Mouse (Mus musculus) heart, embryonic 14.5 days (tissue): ENCODE results near the gene Trim7. TPM values are rescaled to one million over a fixed set of nuclear protein-coding genes. Genes with fewer than 3 reads are reported as not detected.
"Not testable (repeated sequence)": the region's sequence is repeated elsewhere in the genome, so short reads cannot be mapped to it uniquely, and the experiment has no call there.

ENCODE experiments used
- ATAC-seq: fragments of 200-750 bp; cut with Nextera tagmentation; 2 replicates; pipeline ENCODE4 v1.8.0; 2017; ENCODE audit warnings: low read depth, moderate TSS enrichment; ENCODE audit not compliant: insufficient number of reproducible peaks, insufficient read depth, low FRiP score
- H3K27ac ChIP-seq, 2 experiments: fragments of 200-500 bp in 1 of 2; fragments of 300-500 bp in 1 of 2; sonication (generic) in 1 of 2; replicated peaks in 1 of 2; 2 replicates each; pipeline ENCODE4 v1.5.1; 2012 to 2014; ENCODE audit warnings: low read depth in 2 of 2, low read length in 2 of 2, control low read depth in 1 of 2, mild to moderate bottlenecking in 1 of 2, mixed read lengths in 1 of 2; ENCODE audit not compliant: control insufficient read depth in 1 of 2, insufficient read depth in 1 of 2
- H3K27me3 ChIP-seq: fragments of 300-500 bp; sonication (generic); 2 replicates; pipeline ENCODE4 v1.6.1; 2014; ENCODE audit warnings: mild to moderate bottlenecking, low read length, control low read depth; ENCODE audit not compliant: control insufficient read depth, insufficient read depth
- H3K36me3 ChIP-seq: fragments of 300-500 bp; sonication (generic); 2 replicates; pipeline ENCODE4 v1.6.1; 2014; ENCODE audit warnings: mild to moderate bottlenecking, control low read depth, low read length, mixed read lengths; ENCODE audit not compliant: control insufficient read depth, insufficient read depth
- H3K4me1 ChIP-seq, 2 experiments: fragments of 200-500 bp in 1 of 2; fragments of 300-500 bp in 1 of 2; sonication (generic) in 1 of 2; 2 replicates each; pipeline ENCODE4 v1.6.1; 2012 to 2014; ENCODE audit warnings: low read length in 2 of 2, control low read depth in 1 of 2, mixed read lengths in 1 of 2; ENCODE audit not compliant: control insufficient read depth in 2 of 2, insufficient read depth in 2 of 2
- H3K4me2 ChIP-seq: fragments of 300-500 bp; sonication (generic); 2 replicates; pipeline ENCODE4 v1.6.1; 2014; ENCODE audit warnings: mild to moderate bottlenecking, low read length
- H3K4me3 ChIP-seq, 2 experiments: fragments of 200-500 bp in 1 of 2; fragments of 300-500 bp in 1 of 2; sonication (generic) in 1 of 2; 2 replicates each; pipeline ENCODE4 v1.5.1; 2012 to 2014; ENCODE audit warnings: low read length in 2 of 2, mild to moderate bottlenecking in 2 of 2, control low read depth in 1 of 2, low read depth in 1 of 2, moderate library complexity in 1 of 2; ENCODE audit not compliant: control insufficient read depth in 1 of 2, insufficient read depth in 1 of 2
- H3K9ac ChIP-seq: fragments of 300-500 bp; sonication (generic); 2 replicates; pipeline ENCODE4 v1.6.1; 2014; ENCODE audit warnings: mild to moderate bottlenecking, low read length
- H3K9me3 ChIP-seq: fragments of 300-500 bp; sonication (generic); 2 replicates; pipeline ENCODE4 v1.6.1; 2016; ENCODE audit warnings: low read length, control low read depth; ENCODE audit not compliant: control insufficient read depth
- WGBS: fragments of 180-500 bp; shearing (Covaris S2); extraction: QIAGEN DNeasy Blood & Tissue Kit; methylation state at CpG from one replicate; pipeline ENCODE4 v1.1.7; 2014; 5-methylcytosine and 5-hydroxymethylcytosine counted together
- polyA plus RNA-seq: library from polyadenylated mRNA; unstranded; fragments of >200 nt; fragmentation: Nextera tagmentation; extraction: Ambion mirVana; gene quantifications from 2 replicates; pipeline ENCODE4 v1.2.1, GENCODE M21; 2014

The Trim7 gene
- polyA plus RNA-seq, 1 experiment from 2014 or later, result 1.5 TPM

GRCm38 (mm10) chr11:48820308-48820674 is 5.6 kb upstream of the Trim7 start:
- H3K4me3 ChIP-seq, result no peak overlapping the region
- no peaks in the 10 kb centered on the region for H3K9me3 ChIP-seq
- no peak overlapping the region for H3K9ac ChIP-seq
- H3K4me2 ChIP-seq, result no peak overlapping the region
- peaks cover 5% of the 10 kb centered on the region; the same call in 1 of the 2 replicates for H3K27me3 ChIP-seq
- H3K36me3 ChIP-seq, result peaks cover 6% of the 10 kb centered on the region; the same call in 1 of the 2 replicates
- H3K4me1 ChIP-seq, result peaks cover 11 to 24% of the 10 kb centered on the region in 2 experiments
- peak overlapping the region; percentile 26 to 51 for H3K27ac ChIP-seq
- ATAC-seq, result no peak

GRCm38 (mm10) chr11:48821299-48821698 is 4.6 kb upstream of the Trim7 start:
- not testable (repeated sequence) for ATAC-seq, H3K27ac ChIP-seq, H3K4me2 ChIP-seq, H3K9ac ChIP-seq, H3K9me3 ChIP-seq, H3K4me3 ChIP-seq, H3K36me3 ChIP-seq, H3K27me3 ChIP-seq
- H3K4me1 ChIP-seq, result peaks cover 4 to 14% of the 10 kb centered on the region in 2 experiments; a peak in 3 of 4 replicates
- 79% methylated on average over 14 of the region's 14 CpGs for WGBS

- peaks cover 4 to 13% of the 10 kb centered on the region in 2 experiments; a peak in 3 of 4 replicates for H3K4me1 ChIP-seq
- peak overlapping the region; percentile 83 for H3K4me2 ChIP-seq
- H3K27ac ChIP-seq, result no peak overlapping the region
- 0 out of 2 replicates have a peak, but pooled peaks cover 3% of the 10 kb centered on the region for H3K9me3 ChIP-seq
- H3K9ac ChIP-seq, result no peak overlapping the region
- ATAC-seq, result no peak
- no peaks in the 10 kb centered on the region for H3K36me3 ChIP-seq
- whole genome bisulfite sequencing, result 33% methylated on average over 14 of the region's 14 CpGs
- H3K27me3 ChIP-seq, result peaks cover 5% of the 10 kb centered on the region; the same call in 1 of the 2 replicates
- H3K4me3 ChIP-seq, result peak overlapping the region; percentile 46 to 50; a peak in 3 of 4 replicates
Measured at GRCm38 (mm10) chr11:48822768-48823512, 3.0 kb upstream of the Trim7 start.

GRCm38 (mm10) chr11:48823536-48823972 is 2.4 kb upstream of the Trim7 start:
- Histone ChIP-seq H3K9ac (peak overlapping the region; percentile 55; the same call in 1 of the 2 replicates), H3K4me2 (peak overlapping the region; percentile 83), H3K9me3 (0 out of 2 replicates have a peak, but pooled peaks cover 4% of the 10 kb centered on the region), H3K27ac (no peak overlapping the region), H3K4me1 (peaks cover 4 to 13% of the 10 kb centered on the region in 2 experiments; a peak in 3 of 4 replicates), H3K27me3 (peaks cover 5% of the 10 kb centered on the region; the same call in 1 of the 2 replicates), H3K36me3 (no peaks in the 10 kb centered on the region), H3K4me3 (peak overlapping the region; percentile 46 to 50)
- ATAC-seq, result no peak
- whole genome bisulfite sequencing, result under 1% methylated on average over 15 of the region's 15 CpGs

- no peak for ATAC-seq
- H3K27me3 ChIP-seq, result peaks cover 5% of the 10 kb centered on the region; the same call in 1 of the 2 replicates
- H3K4me2 ChIP-seq, result peak overlapping the region; percentile 83
- peak overlapping the region; percentile 55; the same call in 1 of the 2 replicates for H3K9ac ChIP-seq
- WGBS, result 6% methylated on average over 22 of the region's 22 CpGs
- peaks cover 4 to 13% of the 10 kb centered on the region in 2 experiments; a peak in 3 of 4 replicates for H3K4me1 ChIP-seq
- H3K27ac ChIP-seq, result no peak overlapping the region
- H3K9me3 ChIP-seq, result 0 out of 2 replicates have a peak, but pooled peaks cover 4% of the 10 kb centered on the region
- H3K4me3 ChIP-seq, result peak overlapping the region; percentile 46 to 50
- no peaks in the 10 kb centered on the region for H3K36me3 ChIP-seq
Measured at GRCm38 (mm10) chr11:48824311-48824830, 1.6 kb upstream of the Trim7 start.

- ATAC-seq, result no peak
- H3K27ac ChIP-seq, result peak overlapping the region in 1 of 2 experiments; percentile 65; a peak in 3 of 4 replicates
- H3K9ac ChIP-seq, result peak overlapping the region; percentile 54
- 4% methylated on average over 6 of the region's 6 CpGs for WGBS
- 0 out of 2 replicates have a peak, but pooled peaks cover 4% of the 10 kb centered on the region for H3K9me3 ChIP-seq
- H3K4me1 ChIP-seq, result peaks cover 4 to 13% of the 10 kb centered on the region in 2 experiments; a peak in 3 of 4 replicates
- peak overlapping the region; percentile 41 to 42 for H3K4me3 ChIP-seq
- peaks cover 5% of the 10 kb centered on the region; the same call in 1 of the 2 replicates for H3K27me3 ChIP-seq
- H3K4me2 ChIP-seq, result peak overlapping the region; percentile 61
- no peaks in the 10 kb centered on the region for H3K36me3 ChIP-seq
Measured at GRCm38 (mm10) chr11:48826752-48827096, 784 bp downstream of the Trim7 start.

- peaks cover 4 to 13% of the 10 kb centered on the region in 2 experiments; a peak in 3 of 4 replicates for H3K4me1 ChIP-seq
- no peaks in the 10 kb centered on the region for H3K36me3 ChIP-seq
- 72% methylated on average over 6 of the region's 6 CpGs for WGBS
- no peak overlapping the region for H3K4me2 ChIP-seq
- peaks cover 5% of the 10 kb centered on the region; the same call in 1 of the 2 replicates for H3K27me3 ChIP-seq
- H3K4me3 ChIP-seq, result no peak overlapping the region
- H3K27ac ChIP-seq, result no peak overlapping the region
- no peak for ATAC-seq
- 0 out of 2 replicates have a peak, but pooled peaks cover 4% of the 10 kb centered on the region for H3K9me3 ChIP-seq
- H3K9ac ChIP-seq, result no peak overlapping the region
Measured at GRCm38 (mm10) chr11:48827926-48828325, 2.0 kb downstream of the Trim7 start.
